Mouse (Mus musculus): Measurements from ENCODE around the gene Megf11. TPM values are rescaled to one million over a fixed set of nuclear protein-coding genes. Genes with fewer than 3 reads are reported as not detected.
"Not testable (repeated sequence)": the region's sequence is repeated elsewhere in the genome, so short reads cannot be mapped to it uniquely, and the experiment has no call there.

Gene Megf11
- total and polyA plus RNA-seq, 3 experiments: 0.33 to 2.0 (median 1.6) TPM

DNA sequence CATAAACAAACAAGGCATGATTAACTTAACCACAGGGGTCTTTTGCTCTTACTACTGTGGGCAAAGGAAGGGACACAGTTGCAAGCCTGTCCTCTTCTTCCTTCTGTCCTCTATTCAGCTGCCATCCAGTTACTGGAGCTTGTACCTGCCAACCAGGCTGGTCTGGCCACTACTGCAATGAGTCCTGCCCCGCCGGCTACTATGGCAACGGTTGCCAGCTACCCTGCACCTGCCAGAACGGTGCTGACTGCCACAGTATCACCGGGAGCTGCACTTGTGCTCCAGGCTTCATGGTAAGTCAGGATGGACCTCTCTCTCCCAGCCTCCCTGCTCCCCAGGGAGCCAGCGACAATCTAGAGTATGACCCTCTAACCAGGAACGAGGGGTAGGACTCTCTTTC is 274.8 kb downstream of the Megf11 start:
- TF ChIP-seq POLR2A (IDR thresholded peaks at IDR 0.05; ENCODE audit: insufficient read depth, low read depth, low read length) (no peak), EP300 (IDR thresholded peaks at IDR 0.05; ENCODE audit: insufficient read depth, low read depth, low read length) (no peak), CTCF (IDR thresholded peaks at IDR 0.05) (no peak)
- Histone ChIP-seq H3K4me1 (ENCODE audit: control insufficient read depth, insufficient read depth, low read length) (no peaks in the 10 kb centered on the region), H3K9ac (ENCODE audit: low read depth, low read length) (no peak overlapping the region), H3K4me3 (no peak overlapping the region), H3K27me3 (ENCODE audit: control insufficient read depth, insufficient read depth, low read length) (no peaks in the 10 kb centered on the region; the same call in 1 of the 2 replicates), H3K79me2 (replicated peaks; ENCODE audit: control insufficient read depth, insufficient read depth, low read length) (no peaks in the 10 kb centered on the region), H3K36me3 (ENCODE audit: control insufficient read depth, insufficient read depth, low read length) (no peaks in the 10 kb centered on the region), H3K27ac (no peak overlapping the region)
- DNase-seq: no peak
- intact Hi-C loops (cut with DNase I): no loop called here
- WGBS: 68% methylated on average over 7 of the region's 7 CpGs

DNA sequence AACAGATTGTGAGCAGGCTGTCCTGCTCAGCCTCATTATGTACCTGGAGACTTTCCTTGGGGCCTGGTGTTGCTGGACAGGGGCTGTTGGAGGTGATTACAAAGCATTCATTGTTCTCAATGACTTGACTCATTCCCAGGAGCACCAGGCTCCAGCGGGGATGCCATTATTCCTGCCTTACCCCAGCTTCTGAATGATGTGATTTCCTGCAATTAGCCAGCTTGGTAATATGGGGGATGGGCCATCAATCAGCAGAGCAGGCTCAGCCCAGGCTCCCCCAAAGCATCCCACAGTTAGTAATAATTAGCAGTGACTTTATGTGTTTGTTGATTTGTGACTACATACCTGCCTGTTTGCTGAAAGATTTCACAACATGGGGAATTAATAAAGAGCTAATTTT is 279.2 kb downstream of the Megf11 start:
- TF ChIP-seq EP300 (IDR thresholded peaks at IDR 0.05; ENCODE audit: insufficient read depth, low read depth, low read length) (no peak), CTCF (IDR thresholded peaks at IDR 0.05) (no peak), POLR2A (IDR thresholded peaks at IDR 0.05; ENCODE audit: insufficient read depth, low read depth, low read length) (no peak)
- Histone ChIP-seq H3K27ac (no peak overlapping the region), H3K4me3 (no peak overlapping the region), H3K36me3 (ENCODE audit: control insufficient read depth, insufficient read depth, low read length) (no peaks in the 10 kb centered on the region), H3K27me3 (ENCODE audit: control insufficient read depth, insufficient read depth, low read length) (no peaks in the 10 kb centered on the region), H3K9ac (ENCODE audit: low read depth, low read length) (no peak overlapping the region), H3K4me1 (ENCODE audit: control insufficient read depth, insufficient read depth, low read length) (no peaks in the 10 kb centered on the region), H3K79me2 (replicated peaks; ENCODE audit: control insufficient read depth, insufficient read depth, low read length) (no peaks in the 10 kb centered on the region)
- intact Hi-C loops (cut with DNase I): no loop called here
- DNase-seq: no peak
- WGBS: 14% methylated on average over 1 of the region's 1 CpGs

DNA sequence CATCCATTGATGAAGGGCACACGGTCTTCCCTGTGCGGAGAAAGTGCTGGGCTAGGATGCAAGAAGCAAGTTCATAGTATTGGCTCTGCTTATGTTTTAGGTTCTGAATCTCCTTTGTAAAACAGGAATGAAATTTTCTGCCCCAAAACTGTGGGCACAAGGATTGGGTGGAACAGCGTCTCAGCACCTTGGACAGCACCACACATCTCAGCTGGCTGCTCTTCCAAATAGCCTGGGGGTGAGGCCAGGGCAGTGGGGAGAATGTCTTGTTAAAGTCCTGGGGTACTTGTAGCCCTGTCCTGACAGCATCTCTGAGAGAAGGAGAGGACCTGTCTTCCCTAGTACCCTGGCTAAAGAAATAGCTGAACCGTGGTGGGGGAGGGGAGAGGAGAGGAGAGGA is 281.1 kb downstream of the Megf11 start:
- intact Hi-C loops (cut with DNase I): no loop called here
- H3K79me2 ChIP-seq (replicated peaks; ENCODE audit: control insufficient read depth, insufficient read depth, low read length): no peaks in the 10 kb centered on the region
- no peak for DNase-seq
- no peaks in the 10 kb centered on the region for H3K36me3 ChIP-seq (ENCODE audit: control insufficient read depth, insufficient read depth, low read length)
- TF ChIP-seq CTCF (IDR thresholded peaks at IDR 0.05) (no peak), POLR2A (IDR thresholded peaks at IDR 0.05; ENCODE audit: insufficient read depth, low read depth, low read length) (no peak), EP300 (IDR thresholded peaks at IDR 0.05; ENCODE audit: insufficient read depth, low read depth, low read length) (no peak)
- H3K4me1 ChIP-seq (ENCODE audit: control insufficient read depth, insufficient read depth, low read length): no peaks in the 10 kb centered on the region
- no peak overlapping the region for H3K4me3 ChIP-seq
- H3K9ac ChIP-seq (ENCODE audit: low read depth, low read length): no peak overlapping the region
- no peaks in the 10 kb centered on the region for H3K27me3 ChIP-seq (ENCODE audit: control insufficient read depth, insufficient read depth, low read length)
- 31% methylated on average over 4 of the region's 4 CpGs for WGBS
- no peak overlapping the region for H3K27ac ChIP-seq

DNA sequence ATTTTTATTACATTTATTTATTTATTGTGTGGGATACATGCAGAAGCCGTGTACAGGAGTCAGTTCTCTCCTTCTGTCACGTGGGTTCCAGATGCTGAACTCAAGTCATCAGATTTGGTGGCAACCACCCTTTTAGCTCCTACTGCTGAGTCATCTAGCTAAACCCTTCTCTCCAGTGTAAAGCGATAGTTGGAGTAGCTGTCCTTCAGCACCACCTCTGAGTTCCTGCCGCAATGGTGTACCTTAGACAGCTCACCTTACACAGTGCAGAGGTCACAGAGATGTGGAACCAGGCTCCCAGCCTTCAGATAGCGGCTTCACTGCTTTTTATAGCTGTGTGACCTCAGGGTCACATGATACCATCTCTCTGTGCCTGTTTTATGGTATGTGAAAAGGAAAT is 282.1 kb downstream of the Megf11 start:
- intact Hi-C loops (cut with DNase I): no loop called here
- Histone ChIP-seq H3K4me3 (no peak overlapping the region), H3K9ac (ENCODE audit: low read depth, low read length) (no peak overlapping the region), H3K27me3 (ENCODE audit: control insufficient read depth, insufficient read depth, low read length) (no peaks in the 10 kb centered on the region), H3K36me3 (ENCODE audit: control insufficient read depth, insufficient read depth, low read length) (no peaks in the 10 kb centered on the region), H3K27ac (no peak overlapping the region), H3K79me2 (replicated peaks; ENCODE audit: control insufficient read depth, insufficient read depth, low read length) (no peaks in the 10 kb centered on the region), H3K4me1 (ENCODE audit: control insufficient read depth, insufficient read depth, low read length) (no peaks in the 10 kb centered on the region)
- DNase-seq: no peak
- WGBS: 5% methylated on average over 5 of the region's 5 CpGs
- no peak for TF ChIP-seq CTCF (IDR thresholded peaks at IDR 0.05)
- no peak for TF ChIP-seq POLR2A (IDR thresholded peaks at IDR 0.05; ENCODE audit: insufficient read depth, low read depth, low read length)
- TF ChIP-seq EP300 (IDR thresholded peaks at IDR 0.05; ENCODE audit: insufficient read depth, low read depth, low read length): no peak

DNA sequence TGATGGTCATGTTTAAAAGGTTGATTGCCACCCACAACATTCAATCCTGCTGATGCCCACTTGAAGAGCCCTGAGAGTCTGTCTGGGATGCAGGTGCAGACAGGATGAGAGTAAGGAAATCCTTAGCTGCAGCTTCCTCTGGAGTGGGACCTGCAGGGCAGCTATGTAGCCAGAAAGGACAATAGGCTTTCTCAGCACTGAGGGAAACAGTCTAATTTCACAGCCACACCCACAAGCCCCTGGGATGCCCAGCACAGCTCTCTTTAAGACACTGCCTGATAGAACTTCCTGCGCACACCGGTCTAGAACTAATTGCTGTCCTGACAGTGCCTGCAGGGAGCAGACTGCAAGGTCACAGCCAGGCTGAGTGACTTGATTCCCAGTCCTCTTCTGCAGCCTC is 282.6 kb downstream of the Megf11 start:
- Histone ChIP-seq H3K27ac (no peak overlapping the region), H3K4me3 (no peak overlapping the region), H3K4me1 (ENCODE audit: control insufficient read depth, insufficient read depth, low read length) (no peaks in the 10 kb centered on the region), H3K27me3 (ENCODE audit: control insufficient read depth, insufficient read depth, low read length) (no peaks in the 10 kb centered on the region), H3K9ac (ENCODE audit: low read depth, low read length) (no peak overlapping the region), H3K36me3 (ENCODE audit: control insufficient read depth, insufficient read depth, low read length) (no peaks in the 10 kb centered on the region), H3K79me2 (replicated peaks; ENCODE audit: control insufficient read depth, insufficient read depth, low read length) (no peaks in the 10 kb centered on the region)
- TF ChIP-seq EP300 (IDR thresholded peaks at IDR 0.05; ENCODE audit: insufficient read depth, low read depth, low read length) (no peak), CTCF (IDR thresholded peaks at IDR 0.05) (no peak), POLR2A (IDR thresholded peaks at IDR 0.05; ENCODE audit: insufficient read depth, low read depth, low read length) (no peak)
- 67% methylated on average over 2 of the region's 2 CpGs for WGBS
- DNase-seq: no peak
- intact Hi-C loops (cut with DNase I): no loop called here

DNA sequence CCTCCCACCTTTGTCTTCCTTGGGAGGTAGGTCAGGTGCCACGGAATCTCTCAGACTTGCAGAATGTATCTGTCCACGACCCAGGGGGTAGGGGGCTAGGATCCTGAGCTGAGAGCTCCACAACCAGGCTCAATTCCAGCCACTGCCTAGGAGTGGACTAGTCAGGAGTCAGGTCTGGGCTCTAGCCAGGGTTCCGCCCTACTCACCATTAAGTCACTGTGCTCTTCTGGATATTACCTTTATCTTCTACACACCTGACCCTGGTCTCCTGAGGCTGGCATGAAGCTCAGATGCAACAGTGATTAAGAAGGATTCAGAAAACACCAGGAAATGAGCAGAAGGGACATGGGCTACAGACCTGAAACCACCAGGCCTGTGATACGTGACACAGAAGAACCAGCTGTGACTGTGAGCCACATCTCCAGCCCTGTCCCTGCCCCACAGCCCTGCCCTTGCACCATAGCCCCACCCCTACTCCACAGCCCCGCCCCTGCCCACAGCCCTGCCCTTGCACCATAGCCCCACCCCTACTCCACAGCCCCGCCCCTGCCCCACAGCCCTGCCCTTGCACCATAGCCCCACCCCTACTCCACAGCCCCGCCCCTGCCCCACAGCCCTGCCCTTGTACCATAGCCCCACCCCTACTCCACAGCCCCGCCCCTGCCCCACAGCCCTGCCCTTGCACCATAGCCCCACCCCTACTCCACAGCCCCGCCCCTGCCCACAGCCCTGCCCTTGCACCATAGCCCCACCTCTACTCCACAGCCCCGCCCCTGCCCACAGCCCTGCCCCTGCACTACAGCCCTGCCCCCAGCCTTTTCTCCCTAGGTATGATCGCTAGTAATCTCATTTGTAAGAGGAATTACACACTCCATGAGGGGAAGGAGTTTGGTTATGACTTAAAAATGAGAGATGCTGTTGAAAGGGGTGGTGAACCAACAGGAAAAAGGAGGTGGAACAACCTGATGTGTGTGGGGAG is 286.2 kb downstream of the Megf11 start:
- H3K27ac ChIP-seq; H3K36me3 ChIP-seq (ENCODE audit: control insufficient read depth, insufficient read depth, low read length); H3K4me3 ChIP-seq; H3K4me1 ChIP-seq (ENCODE audit: control insufficient read depth, insufficient read depth, low read length); intact Hi-C loops (cut with DNase I); H3K9ac ChIP-seq (ENCODE audit: low read depth, low read length); H3K27me3 ChIP-seq (ENCODE audit: control insufficient read depth, insufficient read depth, low read length); DNase-seq; H3K79me2 ChIP-seq (replicated peaks; ENCODE audit: control insufficient read depth, insufficient read depth, low read length): not testable (repeated sequence)
- WGBS: 33% methylated on average over 9 of the region's 11 CpGs
